In genomic region chr2:180895837-180896525, GRCm38 (mm10) we compare ENCODE assay signal across 12 mouse cellular contexts. TPM values are rescaled to one million over a fixed set of nuclear protein-coding genes. Genes with fewer than 3 reads are reported as not detected.
DNase-seq lines count a peak whose midpoint lies in the region; ATAC-seq and TF ChIP-seq lines count a peak whose summit lies in the region.
"Had no signal": no experiment of that assay in that cellular context is flagged by ENCODE, and none has a peak within 500 bp of the region (broad histone marks: within the 10 kb centered on the region; RNA-seq: fewer than 3 reads in every experiment).

No protein-coding gene starts in this region.

- H3K4me2 ChIP-seq in forebrain, embryonic 12.5 days: peak overlapping the region; percentile 68
- peak overlapping the region; percentile 67 for H3K4me2 ChIP-seq in neural tube, embryonic 12.5 days (replicated peaks)
- H3K4me2 ChIP-seq in liver, postnatal 0 days (ENCODE audit: low read depth, low read length): no peak overlapping the region
- H3K4me2 ChIP-seq: heart, embryonic 11.5 days had no signal

- peak overlapping the region; percentile 90; the same call in 1 of the 2 replicates for H3K4me3 ChIP-seq in forebrain, embryonic 12.5 days (replicated peaks)
- H3K4me3 ChIP-seq in neural tube, embryonic 12.5 days: peak overlapping the region; percentile 84; the same call in 1 of the 2 replicates
- no peak overlapping the region for H3K4me3 ChIP-seq in liver, postnatal 0 days (ENCODE audit: low read depth, low read length)

- no peak for TF ChIP-seq CTCF in liver, postnatal 0 days (IDR thresholded peaks at IDR 0.05; ENCODE audit: low read depth)

- peaks cover 23% of the 10 kb centered on the region; the same call in 1 of the 2 replicates for H3K27me3 ChIP-seq in forebrain, embryonic 12.5 days
- H3K27me3 ChIP-seq in neural tube, embryonic 12.5 days (replicated peaks): peaks cover 23% of the 10 kb centered on the region
- H3K27me3 ChIP-seq in liver, postnatal 0 days (ENCODE audit: insufficient read depth, low read length): peaks cover 63% of the 10 kb centered on the region

- peak; percentile 58 to 64 for DNase-seq in cerebellum, postnatal 10 days
- DNase-seq in layer of hippocampus, postnatal 36 days: peak; percentile 25 to 28
- DNase-seq in lung, postnatal 36 days: no peak
- DNase-seq in adrenal gland, postnatal 4 days (ENCODE audit: low spot score in 2 of 2): no peak
- no peak for DNase-seq in liver, postnatal 0 days
- DNase-seq in urinary bladder, adult 18-20 months (ENCODE audit: low spot score in 2 of 2): no peak
- DNase-seq: lung, adult 2 months had no signal

- WGBS in forebrain, embryonic 12.5 days: 78% methylated on average over 11 of the region's 11 CpGs
- WGBS in neural tube, embryonic 12.5 days: 77% methylated on average over 11 of the region's 11 CpGs
- WGBS in liver, postnatal 0 days (ENCODE audit: insufficient replicate concordance): 72% methylated on average over 11 of the region's 11 CpGs

- no peaks in the 10 kb centered on the region for H3K36me3 ChIP-seq in forebrain, embryonic 12.5 days (replicated peaks)
- H3K36me3 ChIP-seq in neural tube, embryonic 12.5 days: peaks cover 8% of the 10 kb centered on the region; the same call in 1 of the 2 replicates
- no peaks in the 10 kb centered on the region for H3K36me3 ChIP-seq in liver, postnatal 0 days (replicated peaks; ENCODE audit: insufficient read depth, low read length)

- H3K27ac ChIP-seq in forebrain, embryonic 12.5 days: peak overlapping the region; percentile 99
- H3K27ac ChIP-seq in neural tube, embryonic 12.5 days: peak overlapping the region; percentile 50
- H3K27ac ChIP-seq in liver, postnatal 0 days (ENCODE audit: low read depth): no peak overlapping the region

- no peaks in the 10 kb centered on the region for H3K9me3 ChIP-seq in forebrain, embryonic 12.5 days
- H3K9me3 ChIP-seq in neural tube, embryonic 12.5 days: no peaks in the 10 kb centered on the region
- H3K9me3 ChIP-seq in liver, postnatal 0 days (ENCODE audit: low read length): no peaks in the 10 kb centered on the region

- peak overlapping the region; percentile 97; the same call in 1 of the 2 replicates for H3K9ac ChIP-seq in forebrain, embryonic 12.5 days
- peak overlapping the region; percentile 99 for H3K9ac ChIP-seq in neural tube, embryonic 12.5 days
- H3K9ac ChIP-seq in liver, postnatal 0 days (replicated peaks): no peak overlapping the region

- ATAC-seq in forebrain, embryonic 12.5 days (ENCODE audit: low FRiP score): no peak
- no peak for ATAC-seq in neural tube, embryonic 12.5 days (ENCODE audit: low FRiP score, low read depth)
- no peak for ATAC-seq in liver, postnatal 0 days
- ATAC-seq: intestine, postnatal 0 days had no signal

- H3K4me1 ChIP-seq in forebrain, embryonic 12.5 days: peaks cover 52% of the 10 kb centered on the region
- peaks cover 47% of the 10 kb centered on the region for H3K4me1 ChIP-seq in neural tube, embryonic 12.5 days
- H3K4me1 ChIP-seq in liver, postnatal 0 days (ENCODE audit: insufficient read depth): peaks cover 10% of the 10 kb centered on the region; the same call in 1 of the 2 replicates

- TF ChIP-seq EP300 in liver, postnatal 0 days (IDR thresholded peaks at IDR 0.05; ENCODE audit: low read depth): no peak

RNA-seq across cellular contexts. Expression of gene Ythdf1, which starts 24.8 kb away (rescaled TPM):
- 62.6 and 64.5 TPM in 2 replicates for polyA plus RNA-seq in forebrain, embryonic 12.5 days (2016; fragmentation: Nextera tagmentation; extraction: Ambion mirVana)
- 10 to 100 TPM; 52.3 to 52.4 TPM for total RNA-seq in layer of hippocampus, postnatal 36 days (2021)
- 62.4 and 64.7 TPM in 2 replicates for polyA plus RNA-seq in neural tube, embryonic 12.5 days (2016; fragmentation: Nextera tagmentation; extraction: Ambion mirVana)
- total RNA-seq in adrenal gland, postnatal 4 days (2021): 10 to 100 TPM; 58.7 to 64.4 TPM
- polyA plus RNA-seq in liver, postnatal 0 days (2015; fragmentation: Nextera tagmentation; extraction: Ambion mirVana): 17.3 and 17.8 TPM in 2 replicates

RNA-seq across cellular contexts. Expression of gene Birc7, which starts 32.8 kb away (rescaled TPM):
- 0.11 and 0.41 TPM in 2 replicates for polyA plus RNA-seq in forebrain, embryonic 12.5 days (2016; fragmentation: Nextera tagmentation; extraction: Ambion mirVana)
- under 1 TPM in 1 of 2 experiments, not detected in 1; 0.33 TPM for total RNA-seq in layer of hippocampus, postnatal 36 days (2021)
- 0.27 and 0.34 TPM in 2 replicates for polyA plus RNA-seq in neural tube, embryonic 12.5 days (2016; fragmentation: Nextera tagmentation; extraction: Ambion mirVana)
- not detected for total RNA-seq in adrenal gland, postnatal 4 days (2021)
- not detected in 2 replicates for polyA plus RNA-seq in liver, postnatal 0 days (2015; fragmentation: Nextera tagmentation; extraction: Ambion mirVana)
- total RNA-seq: left cerebral cortex, postnatal 14 days had no signal
- polyA plus RNA-seq: intestine, postnatal 0 days; lung, adult 2 months had no signal

RNA-seq across cellular contexts. Expression of gene Nkain4, which starts 58.5 kb away (rescaled TPM):
- 39.4 and 43.5 TPM in 2 replicates for polyA plus RNA-seq in forebrain, embryonic 12.5 days (2016; fragmentation: Nextera tagmentation; extraction: Ambion mirVana)
- total RNA-seq in layer of hippocampus, postnatal 36 days (2021): 10 to 100 TPM; 54.5 to 57.2 TPM
- 90.6 and 92.9 TPM in 2 replicates for polyA plus RNA-seq in neural tube, embryonic 12.5 days (2016; fragmentation: Nextera tagmentation; extraction: Ambion mirVana)
- 10 to 100 TPM in 1 of 2 experiments, 1 to 10 TPM in 1; 8.8 to 12.6 TPM for total RNA-seq in adrenal gland, postnatal 4 days (2021)
- 1.6 and 3.4 TPM in 2 replicates for polyA plus RNA-seq in liver, postnatal 0 days (2015; fragmentation: Nextera tagmentation; extraction: Ambion mirVana)

Comparison
In these comparisons a context has a peak if more than half of its experiments do, and no peak if none do; other contexts are left out.
1. DNase-seq: peak in cerebellum, postnatal 10 days (2 of 2) and layer of hippocampus, postnatal 36 days (2 of 2); none in lung, postnatal 36 days (single experiment), adrenal gland, postnatal 4 days (0 of 2), liver, postnatal 0 days (single experiment) and urinary bladder, adult 18-20 months (0 of 2).